Mouse (Mus musculus): ENCODE data around the gene Mapkap1. TPM values are rescaled to one million over a fixed set of nuclear protein-coding genes. Genes with fewer than 3 reads are reported as not detected.

Mapkap1 gene
- polyA plus RNA-seq, 1 experiment from 2014 or later = 38.3 TPM

- Histone ChIP-seq H3K4me2 (no peak overlapping the region), H3K4me3 (replicated peaks) (no peak overlapping the region), H3K27ac (no peak overlapping the region), H3K27me3 (no peaks in the 10 kb centered on the region), H3K4me1 (replicated peaks) (no peaks in the 10 kb centered on the region), H3K9me3 (replicated peaks) (no peaks in the 10 kb centered on the region), H3K36me3 (peaks cover 15% of the 10 kb centered on the region; the same call in 1 of the 2 replicates), H3K9ac (no peak overlapping the region)
- no peak for ATAC-seq (ENCODE audit: low read depth)
- 74% methylated on average over 8 of the region's 8 CpGs for WGBS (ENCODE audit: insufficient replicate concordance)
- DNase-seq = no peak
These were observed 214.9 kb downstream of the Mapkap1 start for GRCm38 (mm10) chr2:34621485-34621884.

GRCm38 (mm10) chr2:34622518-34622917 lies 215.9 kb downstream of the Mapkap1 start:
- Histone ChIP-seq H3K9ac (no peak overlapping the region), H3K27ac (no peak overlapping the region), H3K4me2 (no peak overlapping the region), H3K4me1 (replicated peaks) (peaks cover 5% of the 10 kb centered on the region), H3K27me3 (no peaks in the 10 kb centered on the region), H3K36me3 (peaks cover 15% of the 10 kb centered on the region; the same call in 1 of the 2 replicates), H3K4me3 (replicated peaks) (no peak overlapping the region), H3K9me3 (replicated peaks) (no peaks in the 10 kb centered on the region)
- 85% methylated on average over 11 of the region's 11 CpGs for WGBS (ENCODE audit: insufficient replicate concordance)
- ATAC-seq (ENCODE audit: low read depth) = no peak
- DNase-seq = no peak

- ATAC-seq (ENCODE audit: low read depth) (no peak), DNase-seq (no peak)
- no peak overlapping the region for H3K27ac ChIP-seq
- 83% methylated on average over 8 of the region's 8 CpGs for WGBS (ENCODE audit: insufficient replicate concordance)
- H3K4me1 ChIP-seq (replicated peaks) = peaks cover 8% of the 10 kb centered on the region
- H3K36me3 ChIP-seq = peaks cover 15% of the 10 kb centered on the region; the same call in 1 of the 2 replicates
- no peak overlapping the region for H3K9ac ChIP-seq
- no peak overlapping the region for H3K4me3 ChIP-seq (replicated peaks)
- H3K9me3 ChIP-seq (replicated peaks) = no peaks in the 10 kb centered on the region
- no peaks in the 10 kb centered on the region for H3K27me3 ChIP-seq
- H3K4me2 ChIP-seq = no peak overlapping the region
These were observed 216.6 kb downstream of the Mapkap1 start for GRCm38 (mm10) chr2:34623181-34623580.

- WGBS (ENCODE audit: insufficient replicate concordance) = 90% methylated on average over 12 of the region's 12 CpGs
- H3K4me1 ChIP-seq (replicated peaks) = peaks cover 8% of the 10 kb centered on the region
- no peak for ATAC-seq (ENCODE audit: low read depth)
These were observed 217.5 kb downstream of the Mapkap1 start for GRCm38 (mm10) chr2:34624076-34624475.

GRCm38 (mm10) chr2:34627328-34628226 lies 221.0 kb downstream of the Mapkap1 start:
- H3K4me1 ChIP-seq (replicated peaks) = peaks cover 8% of the 10 kb centered on the region
- DNase-seq (no peak), ATAC-seq (ENCODE audit: low read depth) (no peak)
- H3K27ac ChIP-seq = no peak overlapping the region
- H3K36me3 ChIP-seq = peaks cover 14% of the 10 kb centered on the region; the same call in 1 of the 2 replicates
- WGBS (ENCODE audit: insufficient replicate concordance) = 48% methylated on average over 17 of the region's 17 CpGs
- no peaks in the 10 kb centered on the region for H3K9me3 ChIP-seq (replicated peaks)
- no peak overlapping the region for H3K4me2 ChIP-seq
- H3K9ac ChIP-seq = no peak overlapping the region
- no peak overlapping the region for H3K4me3 ChIP-seq (replicated peaks)
- H3K27me3 ChIP-seq = no peaks in the 10 kb centered on the region

More at GRCm38 (mm10) chr2:34624076-34624475, 217.5 kb downstream of the Mapkap1 start:
- Histone ChIP-seq H3K36me3 (peaks cover 15% of the 10 kb centered on the region; the same call in 1 of the 2 replicates), H3K27me3 (no peaks in the 10 kb centered on the region), H3K9ac (no peak overlapping the region), H3K4me2 (no peak overlapping the region), H3K4me3 (replicated peaks) (no peak overlapping the region), H3K27ac (no peak overlapping the region), H3K9me3 (replicated peaks) (no peaks in the 10 kb centered on the region)
- no peak for DNase-seq

GRCm38 (mm10) chr2:34628903-34629540 lies 222.5 kb downstream of the Mapkap1 start:
- DNase-seq = no peak
- no peak overlapping the region for H3K27ac ChIP-seq
- H3K4me2 ChIP-seq = no peak overlapping the region
- no peaks in the 10 kb centered on the region for H3K9me3 ChIP-seq (replicated peaks)
- 0 out of 2 replicates have a peak, but pooled peaks cover 3% of the 10 kb centered on the region for H3K36me3 ChIP-seq
- H3K27me3 ChIP-seq = no peaks in the 10 kb centered on the region
- WGBS (ENCODE audit: insufficient replicate concordance) = 70% methylated on average over 4 of the region's 4 CpGs
- H3K4me1 ChIP-seq (replicated peaks) = peaks cover 8% of the 10 kb centered on the region
- H3K9ac ChIP-seq = no peak overlapping the region
- H3K4me3 ChIP-seq (replicated peaks) = no peak overlapping the region
- ATAC-seq (ENCODE audit: low read depth) = no peak

GRCm38 (mm10) chr2:34629758-34630157 lies 223.2 kb downstream of the Mapkap1 start:
- no peak overlapping the region for H3K9ac ChIP-seq
- H3K4me1 ChIP-seq (replicated peaks) = peaks cover 8% of the 10 kb centered on the region
- H3K27me3 ChIP-seq = no peaks in the 10 kb centered on the region
- no peak overlapping the region for H3K4me2 ChIP-seq
- ATAC-seq (ENCODE audit: low read depth) = no peak
- no peaks in the 10 kb centered on the region for H3K36me3 ChIP-seq
- DNase-seq = no peak
- H3K4me3 ChIP-seq (replicated peaks) = no peak overlapping the region
- no peak overlapping the region for H3K27ac ChIP-seq
- 56% methylated on average over 7 of the region's 7 CpGs for WGBS (ENCODE audit: insufficient replicate concordance)
- H3K9me3 ChIP-seq (replicated peaks) = no peaks in the 10 kb centered on the region

- Histone ChIP-seq H3K36me3 (no peaks in the 10 kb centered on the region), H3K27ac (no peak overlapping the region), H3K9ac (no peak overlapping the region), H3K9me3 (replicated peaks) (no peaks in the 10 kb centered on the region), H3K27me3 (no peaks in the 10 kb centered on the region), H3K4me3 (replicated peaks) (no peak overlapping the region), H3K4me2 (no peak overlapping the region), H3K4me1 (replicated peaks) (peaks cover 10% of the 10 kb centered on the region)
- DNase-seq = no peak
- no peak for ATAC-seq (ENCODE audit: low read depth)
- 65% methylated on average over 6 of the region's 6 CpGs for WGBS (ENCODE audit: insufficient replicate concordance)
These were observed 223.9 kb downstream of the Mapkap1 start for GRCm38 (mm10) chr2:34630445-34630844.

- no peaks in the 10 kb centered on the region for H3K27me3 ChIP-seq
- WGBS (ENCODE audit: insufficient replicate concordance) = 78% methylated on average over 12 of the region's 12 CpGs
- H3K36me3 ChIP-seq = no peaks in the 10 kb centered on the region
- no peak overlapping the region for H3K9ac ChIP-seq
- H3K4me3 ChIP-seq (replicated peaks) = no peak overlapping the region
- ATAC-seq (ENCODE audit: low read depth) (no peak), DNase-seq (no peak)
- no peak overlapping the region for H3K4me2 ChIP-seq
- H3K27ac ChIP-seq = no peak overlapping the region
- no peaks in the 10 kb centered on the region for H3K9me3 ChIP-seq (replicated peaks)
- H3K4me1 ChIP-seq (replicated peaks) = peaks cover 20% of the 10 kb centered on the region
These were observed 225.5 kb downstream of the Mapkap1 start for GRCm38 (mm10) chr2:34632051-34632450.

- ATAC-seq (ENCODE audit: low read depth) (no peak), DNase-seq (no peak)
- Histone ChIP-seq H3K9ac (no peak overlapping the region), H3K4me3 (replicated peaks) (no peak overlapping the region), H3K36me3 (no peaks in the 10 kb centered on the region), H3K4me1 (replicated peaks) (peaks cover 17% of the 10 kb centered on the region), H3K9me3 (replicated peaks) (no peaks in the 10 kb centered on the region), H3K4me2 (no peak overlapping the region), H3K27me3 (no peaks in the 10 kb centered on the region), H3K27ac (no peak overlapping the region)
- WGBS (ENCODE audit: insufficient replicate concordance) = 74% methylated on average over 14 of the region's 14 CpGs
These were observed 228.9 kb downstream of the Mapkap1 start for GRCm38 (mm10) chr2:34635249-34636165.

All from liver, embryonic 13.5 days (tissue).